Mouse (Mus musculus) embryonic fibroblast, embryonic 13.5 days (primary cell): ENCODE measurements around the gene Ntn5. TPM values are rescaled to one million over a fixed set of nuclear protein-coding genes. Genes with fewer than 3 reads are reported as not detected.

Experiments
- H3K27ac ChIP-seq: 2 replicates; pipeline ENCODE4 v1.5.1; 2012; ENCODE audit warnings: low read length, control low read depth, inconsistent platforms; ENCODE audit not compliant: insufficient read depth
- H3K4me1 ChIP-seq: 2 replicates; pipeline ENCODE4 v1.6.1; 2011; ENCODE audit warnings: low read length; ENCODE audit not compliant: control insufficient read depth, insufficient read depth
- H3K4me3 ChIP-seq: 2 replicates; pipeline ENCODE4 v1.5.1; 2011; ENCODE audit warnings: mild to moderate bottlenecking, control low read depth, low read length; ENCODE audit not compliant: insufficient read depth
- CTCF ChIP-seq: IDR thresholded peaks from 2 replicates; pipeline ENCODE4 v1.5.1; 2011; ENCODE audit warnings: mild to moderate bottlenecking, control low read depth, low read length, moderate library complexity, borderline replicate concordance; ENCODE audit not compliant: insufficient read depth
- POLR2A ChIP-seq: IDR thresholded peaks from 2 replicates; pipeline ENCODE4 v1.6.1; 2011; ENCODE audit warnings: low read depth, mild to moderate bottlenecking, control low read depth, low read length, moderate library complexity
- polyA plus RNA-seq: library from polyadenylated mRNA; stranded (reverse); fragments of >200 nt; gene quantifications from 2 replicates; pipeline ENCODE4 v1.2.4, GENCODE M21; 2011; ENCODE audit warnings: low read depth; ENCODE audit not compliant: missing spikeins, insufficient read length

The Ntn5 gene
- polyA plus RNA-seq, 1 experiment: 0.58 TPM

- H3K4me3 ChIP-seq: no peak overlapping the region
- no peak overlapping the region for H3K27ac ChIP-seq
- TF ChIP-seq POLR2A: peak; percentile 23; the same call in 1 of the 2 replicates
- no peak for TF ChIP-seq CTCF
- H3K4me1 ChIP-seq: no peaks in the 10 kb centered on the region
Measured at GRCm38 (mm10) chr7:45721642-45722347, 38.0 kb downstream of the Ntn5 start.

- no peaks in the 10 kb centered on the region for H3K4me1 ChIP-seq
- TF ChIP-seq CTCF: no peak
- no peak for TF ChIP-seq POLR2A
- H3K27ac ChIP-seq: no peak overlapping the region
- no peak overlapping the region for H3K4me3 ChIP-seq
Measured at GRCm38 (mm10) chr7:45722348-45722713, 38.5 kb downstream of the Ntn5 start.

- TF ChIP-seq POLR2A (no peak), CTCF (no peak)
- H3K27ac ChIP-seq: no peak overlapping the region
- H3K4me3 ChIP-seq: no peak overlapping the region
- no peaks in the 10 kb centered on the region for H3K4me1 ChIP-seq
Measured at GRCm38 (mm10) chr7:45723301-45723700, 39.5 kb downstream of the Ntn5 start.

- no peak for TF ChIP-seq POLR2A
- no peak for TF ChIP-seq CTCF
- Histone ChIP-seq H3K4me3 (no peak overlapping the region), H3K27ac (no peak overlapping the region), H3K4me1 (no peaks in the 10 kb centered on the region)
Measured at GRCm38 (mm10) chr7:45723781-45724180, 40.0 kb downstream of the Ntn5 start.

- H3K4me3 ChIP-seq: no peak overlapping the region
- peaks cover under 1% of the 10 kb centered on the region; the same call in 1 of the 2 replicates for H3K4me1 ChIP-seq
- no peak for TF ChIP-seq POLR2A
- no peak for TF ChIP-seq CTCF
- no peak overlapping the region for H3K27ac ChIP-seq
Measured at GRCm38 (mm10) chr7:45725151-45725550, 41.3 kb downstream of the Ntn5 start.

- H3K4me3 ChIP-seq: no peak within 1 kb of the TSS
- H3K27ac ChIP-seq: no peak within 1 kb of the TSS
- H3K4me1 ChIP-seq: peaks cover 5% of the 10 kb centered on the region
- no peak for TF ChIP-seq POLR2A
- TF ChIP-seq CTCF: no peak
Measured at GRCm38 (mm10) chr7:45725713-45726112, 41.9 kb downstream of the Ntn5 start, which contains the start of gene Spaca4. Gene Spaca4 (minus strand): TSS chr7:45725813.

- no peak for TF ChIP-seq POLR2A
- no peak for TF ChIP-seq CTCF
Measured at GRCm38 (mm10) chr7:45726419-45726818, 42.6 kb downstream of the Ntn5 start.

GRCm38 (mm10) chr7:45727625-45728024 lies 43.8 kb downstream of the Ntn5 start:
- no peak overlapping the region for H3K4me3 ChIP-seq
- no peak overlapping the region for H3K27ac ChIP-seq
- TF ChIP-seq POLR2A (no peak), CTCF (no peak)
- peaks cover 5% of the 10 kb centered on the region for H3K4me1 ChIP-seq

More at GRCm38 (mm10) chr7:45726419-45726818, 42.6 kb downstream of the Ntn5 start:
- Histone ChIP-seq H3K4me1 (peaks cover 5% of the 10 kb centered on the region), H3K27ac (no peak overlapping the region), H3K4me3 (no peak overlapping the region)

- Histone ChIP-seq H3K4me1 (peaks cover 5% of the 10 kb centered on the region), H3K4me3 (no peak overlapping the region), H3K27ac (peak overlapping the region; percentile 20)
- TF ChIP-seq CTCF (no peak), POLR2A (no peak)
Measured at GRCm38 (mm10) chr7:45730727-45731431, 47.1 kb downstream of the Ntn5 start.

GRCm38 (mm10) chr7:45733477-45733876 lies 49.7 kb downstream of the Ntn5 start:
- Histone ChIP-seq H3K4me3 (no peak overlapping the region), H3K4me1 (peaks cover 5% of the 10 kb centered on the region)
- TF ChIP-seq CTCF: no peak
- no peak for TF ChIP-seq POLR2A

More at GRCm38 (mm10) chr7:45733477-45733876, 49.7 kb downstream of the Ntn5 start:
- no peak overlapping the region for H3K27ac ChIP-seq
